Mouse (Mus musculus): ENCODE results near the gene Camk1.
A peak's percentile ranks its signal among the peaks of the same experiment; 100 is the strongest.

Gene Camk1

DNA sequence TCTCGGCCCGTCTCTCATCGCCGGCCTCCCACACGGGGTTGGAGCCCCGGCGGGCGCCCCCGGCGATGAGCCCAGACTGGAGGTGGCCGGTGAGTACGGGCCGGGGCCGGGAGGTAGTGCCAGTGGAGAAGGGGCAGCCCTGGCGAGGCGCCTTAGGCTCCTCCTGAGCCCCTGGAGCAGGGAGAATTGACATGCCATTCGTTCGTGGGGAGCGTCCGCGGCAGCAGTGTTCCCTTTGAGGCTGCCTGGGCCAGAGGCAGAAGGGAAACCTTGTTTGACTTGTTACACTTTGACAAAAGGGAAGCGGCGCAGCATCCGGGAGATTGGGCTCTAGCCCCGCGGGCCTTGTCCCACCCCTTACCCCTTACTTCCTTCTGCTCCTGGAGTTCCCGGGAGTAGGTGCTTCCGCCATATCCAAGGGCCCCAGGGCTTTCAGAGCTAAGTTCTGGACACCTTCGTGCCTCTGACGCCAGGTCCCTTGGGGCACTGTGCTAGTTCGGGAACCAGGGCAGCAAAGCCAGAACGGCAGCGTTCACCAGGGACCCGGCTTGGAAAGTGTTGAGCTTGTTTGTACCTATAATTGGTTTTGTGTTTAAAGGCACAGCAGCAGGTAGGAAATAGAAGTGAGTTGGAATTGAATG, 36.2 kb downstream of the Camk1 start:
- DNase-seq (ENCODE audit: inconsistent age in 2 of 2, low spot score in 1 of 2) = peak; percentile 62 to 83

DNA sequence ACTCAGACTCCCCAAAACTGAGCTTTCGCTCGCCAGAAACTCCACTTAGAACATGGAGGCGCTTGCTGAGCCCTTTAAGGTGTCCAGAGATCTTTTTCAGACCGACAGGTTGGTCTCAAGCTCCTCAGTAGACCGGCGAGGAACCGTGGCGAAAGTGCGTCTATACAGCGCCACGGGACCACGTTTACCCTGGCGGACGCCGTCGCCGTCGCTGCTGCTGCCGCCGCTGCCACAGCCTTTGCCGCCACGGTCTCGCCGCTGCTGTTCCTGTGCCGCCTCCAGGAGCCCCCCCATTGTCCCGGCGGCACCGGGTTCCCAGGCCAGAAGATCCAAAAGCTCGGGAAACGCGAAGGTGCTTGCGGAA, 36.8 kb downstream of the Camk1 start, which contains the start of gene Brpf1:
Brpf1 (plus strand) TSS at position 152 of the 364 bp plus-strand sequence.
- no peak for DNase-seq (ENCODE audit: inconsistent age in 2 of 2, low spot score in 1 of 2)

DNA sequence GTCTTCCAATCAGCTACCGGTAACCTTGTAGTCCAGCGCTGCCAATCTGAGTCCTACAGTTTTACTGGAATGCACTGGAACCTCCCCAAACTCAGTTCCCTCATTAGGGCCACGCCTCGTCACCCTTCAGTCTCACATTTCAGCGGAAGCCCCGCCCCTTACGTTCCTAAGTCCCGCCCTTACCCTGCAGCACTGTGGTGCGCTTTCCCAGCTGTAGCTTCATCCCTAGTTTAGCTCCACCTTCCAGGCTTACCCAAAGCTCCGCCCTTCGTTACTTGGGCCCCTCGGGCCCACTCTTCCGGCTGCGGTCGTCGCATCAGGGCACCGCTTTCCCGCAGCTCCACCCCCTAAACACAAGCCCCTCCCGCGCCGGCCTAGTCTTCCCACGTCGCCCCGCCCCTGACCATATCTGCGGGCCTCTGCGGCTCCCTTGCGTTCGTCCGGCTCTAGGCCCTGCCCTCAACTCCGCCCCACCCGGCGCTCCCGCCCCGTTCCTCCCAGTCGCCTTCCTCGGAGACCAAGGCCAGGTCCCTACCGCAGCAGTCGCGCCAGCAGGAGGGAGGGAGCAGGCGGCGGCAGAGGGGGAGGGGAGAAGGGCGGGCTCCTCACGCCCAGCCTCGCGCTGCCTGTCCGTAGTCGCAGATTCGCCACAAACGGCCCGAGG, 37.3 kb downstream of the Camk1 start:
- peak; percentile 100 for DNase-seq (ENCODE audit: inconsistent age in 2 of 2, low spot score in 1 of 2)

DNA sequence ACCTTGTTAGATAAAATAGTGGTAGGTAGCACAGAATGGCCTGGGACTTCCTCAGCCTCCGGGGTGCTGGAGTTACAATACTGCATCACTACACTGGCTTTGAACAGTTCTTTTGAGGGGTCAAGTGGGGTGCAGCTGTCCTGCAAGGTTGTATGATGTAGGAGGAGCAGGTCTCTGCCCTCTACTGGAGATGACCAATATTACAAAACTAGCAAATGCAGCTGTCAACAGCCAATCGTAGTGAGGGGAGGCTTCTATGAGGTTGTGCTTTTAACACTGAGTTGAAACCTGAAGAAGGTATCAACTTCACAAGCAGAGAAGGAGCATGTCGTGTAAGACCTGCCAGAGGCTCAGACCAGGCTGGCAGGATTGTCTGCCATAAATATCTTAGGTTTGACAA, 41.5 kb downstream of the Camk1 start:
- DNase-seq (ENCODE audit: inconsistent age in 2 of 2, low spot score in 1 of 2) = peak in 1 of 2 experiments; percentile 68

DNA sequence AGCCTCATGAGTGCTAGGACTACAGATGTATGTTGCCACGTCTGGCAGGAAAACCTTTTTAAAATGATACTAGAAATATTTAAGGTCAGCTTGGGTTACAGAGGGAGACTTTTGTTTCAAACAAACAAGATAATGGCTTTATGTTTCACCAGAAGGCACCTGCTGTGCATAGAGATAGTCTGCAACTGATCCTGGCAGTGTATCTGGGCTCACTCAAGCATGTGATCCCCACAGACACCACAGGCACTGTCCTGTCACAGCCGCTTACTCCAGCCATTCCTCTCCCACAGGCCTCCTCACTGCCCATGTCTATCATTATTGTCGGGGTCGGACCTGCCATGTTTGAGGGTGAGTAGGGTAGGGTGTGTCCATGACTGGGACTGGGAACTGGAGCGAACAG, 42.4 kb downstream of the Camk1 start:
- no peak for DNase-seq (ENCODE audit: inconsistent age in 2 of 2, low spot score in 1 of 2)

DNA sequence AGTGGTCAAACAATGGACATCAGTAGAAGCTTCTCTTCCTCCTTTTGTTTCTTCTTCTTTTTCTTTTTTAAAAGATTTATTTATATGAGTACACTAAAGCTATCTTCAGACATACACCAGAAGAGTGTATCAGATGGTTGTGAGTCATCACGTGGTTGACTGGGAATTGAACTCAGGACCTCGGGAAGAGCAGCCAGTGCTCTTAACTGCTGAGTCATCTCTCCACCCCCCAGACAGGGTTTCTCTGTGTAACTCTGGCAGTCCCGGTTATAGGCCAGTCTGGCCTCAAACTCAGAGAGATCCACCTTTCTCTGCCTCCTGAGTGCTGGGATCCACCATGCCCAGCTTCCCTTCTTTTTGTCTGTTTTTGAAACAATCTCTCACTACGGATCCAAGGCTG, 47.1 kb downstream of the Camk1 start:
- no peak for DNase-seq (ENCODE audit: inconsistent age in 2 of 2, low spot score in 1 of 2)

DNA sequence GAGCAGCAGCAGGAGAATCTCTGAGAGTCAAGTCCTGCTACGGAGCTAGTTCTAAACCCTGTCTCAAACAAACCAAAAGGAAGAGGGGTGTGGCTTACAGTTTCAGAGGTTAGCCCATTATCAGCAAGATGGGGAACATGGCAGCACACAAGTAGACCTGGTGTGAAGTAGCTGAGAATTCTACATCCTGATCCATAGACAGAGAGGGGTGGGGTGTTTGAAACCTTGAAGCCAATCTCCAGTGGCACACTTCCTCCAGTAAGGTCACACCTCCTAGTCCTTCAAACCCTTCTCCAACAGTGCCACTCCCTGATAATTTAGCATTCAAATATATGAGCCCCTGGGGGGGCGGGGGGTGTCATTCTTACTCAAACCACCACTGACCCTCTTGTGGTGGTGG, 47.7 kb downstream of the Camk1 start:
- no peak for DNase-seq (ENCODE audit: inconsistent age in 2 of 2, low spot score in 1 of 2)

DNA sequence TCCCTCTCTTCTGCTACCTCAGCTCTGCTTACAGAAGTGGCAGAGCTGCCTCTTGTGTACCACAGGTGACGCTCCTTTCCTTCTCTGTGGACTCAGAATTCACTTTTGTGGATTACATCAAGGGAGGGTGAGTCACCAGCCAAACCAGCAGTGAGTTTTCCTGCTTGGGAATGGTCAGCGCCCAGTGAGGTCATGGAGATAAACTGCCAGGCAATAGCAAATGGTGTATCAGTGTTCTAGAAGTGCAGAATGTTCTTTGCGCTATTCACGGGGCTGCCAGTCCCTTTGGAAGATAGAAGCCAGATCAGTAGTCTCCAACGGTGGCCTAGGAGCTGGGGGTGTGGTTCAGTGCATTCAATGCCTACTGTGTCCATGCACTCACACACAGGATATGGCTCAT, 50.8 kb downstream of the Camk1 start:
- peak; percentile 47 to 70 for DNase-seq (ENCODE audit: inconsistent age in 2 of 2, low spot score in 1 of 2)

DNA sequence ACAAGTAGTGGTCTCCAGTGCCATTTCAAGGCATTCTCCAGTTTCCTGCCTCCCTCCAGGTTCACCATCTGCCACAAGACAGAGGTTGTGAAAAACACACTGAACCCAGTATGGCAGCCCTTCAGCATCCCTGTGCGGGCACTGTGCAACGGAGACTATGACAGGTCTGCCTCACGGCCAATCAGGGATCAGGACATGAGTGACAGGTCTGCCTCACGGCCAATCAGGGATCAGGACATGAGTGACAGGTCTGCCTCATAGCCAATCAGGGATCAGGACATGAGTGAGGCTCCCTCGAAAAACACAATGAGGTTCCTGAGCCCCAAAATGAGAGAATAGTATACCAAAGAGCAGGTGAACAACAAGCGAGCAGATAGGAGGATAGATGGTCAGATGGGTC, 53.4 kb downstream of the Camk1 start:
- no peak for DNase-seq (ENCODE audit: inconsistent age in 2 of 2, low spot score in 1 of 2)

DNA sequence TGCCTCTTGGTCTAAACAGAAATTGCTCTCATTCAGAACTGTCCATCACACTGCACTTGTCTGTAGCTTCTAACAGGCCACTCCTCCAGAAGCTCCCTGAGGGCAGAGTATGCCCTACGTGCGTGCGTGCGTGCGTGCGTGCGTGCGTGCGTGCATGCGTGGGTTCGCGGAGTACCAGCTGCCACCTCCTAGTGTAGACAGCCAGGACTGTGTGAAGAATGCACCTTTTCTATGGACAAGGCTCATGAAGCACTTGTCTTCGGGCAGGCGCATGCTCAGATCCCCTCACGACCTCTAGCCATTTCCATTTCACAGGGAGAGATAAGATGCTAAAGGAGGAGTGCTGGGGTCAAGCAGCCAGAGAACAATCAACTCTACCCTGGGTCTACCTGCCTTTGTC, 54.4 kb downstream of the Camk1 start:
- no peak for DNase-seq (ENCODE audit: inconsistent age in 2 of 2, low spot score in 1 of 2)

DNA sequence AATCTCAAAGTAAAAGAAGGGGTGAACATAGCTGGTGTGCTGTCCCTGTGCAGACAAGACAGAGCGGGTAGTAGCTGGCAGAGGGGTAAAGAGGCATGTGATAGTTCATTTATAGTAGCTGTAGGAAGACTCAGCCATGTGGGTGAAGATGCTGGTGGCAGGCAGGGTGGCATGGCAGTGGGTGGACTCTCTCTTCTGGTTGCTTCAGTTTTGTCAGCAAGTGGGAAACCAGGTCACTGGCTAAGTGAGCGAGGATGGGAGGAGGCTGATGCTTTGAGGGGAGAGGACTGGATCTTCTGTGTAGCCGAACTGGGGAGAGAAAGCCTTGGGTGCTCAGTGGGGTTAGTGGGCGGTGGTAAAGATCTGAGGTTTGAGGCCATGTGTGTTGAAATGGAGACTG, 56.5 kb downstream of the Camk1 start:
- DNase-seq (ENCODE audit: inconsistent age in 2 of 2, low spot score in 1 of 2) = no peak

DNA sequence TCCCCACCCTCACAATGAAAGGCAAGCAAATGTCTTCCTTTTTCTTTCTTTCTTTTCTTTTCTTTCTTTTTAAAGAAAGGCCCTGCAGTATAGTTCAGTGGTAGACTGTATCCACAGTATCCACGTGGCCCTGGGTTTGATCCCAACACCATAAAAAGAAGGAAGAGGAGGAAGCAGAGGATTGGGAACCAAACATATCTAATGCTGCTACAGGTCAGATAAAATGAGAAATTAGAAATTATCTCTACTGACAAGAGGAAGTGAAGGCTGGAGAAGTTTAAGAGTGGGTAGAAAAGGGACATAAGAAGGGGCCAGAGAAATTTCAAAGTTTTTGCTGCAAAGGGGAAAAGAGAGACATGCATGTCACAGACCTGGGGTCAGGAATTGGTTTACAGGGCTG, 57.5 kb downstream of the Camk1 start:
- no peak for DNase-seq (ENCODE audit: inconsistent age in 2 of 2, low spot score in 1 of 2)

DNA sequence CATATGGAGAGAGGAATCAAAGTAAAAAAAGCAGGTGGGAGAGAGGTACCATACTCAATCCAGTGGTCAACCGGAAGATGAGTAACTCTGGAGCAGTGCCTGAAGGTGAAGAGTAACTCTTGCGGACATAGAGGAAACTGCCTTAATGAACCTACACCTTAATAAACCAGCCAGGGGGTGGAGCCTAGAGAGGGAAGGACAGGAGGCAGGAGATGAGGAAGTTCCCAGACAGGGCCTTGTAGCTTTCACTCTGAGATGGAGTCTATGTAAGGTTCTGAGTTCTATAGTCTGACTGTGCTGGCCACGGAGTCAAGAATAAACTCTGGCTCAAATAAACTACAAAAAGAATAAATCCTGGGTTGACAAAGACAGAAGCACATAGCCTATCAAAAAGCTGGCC, 58.9 kb downstream of the Camk1 start:
- no peak for DNase-seq (ENCODE audit: inconsistent age in 2 of 2, low spot score in 1 of 2)

All from adrenal gland, adult (tissue).